Mouse (Mus musculus): ENCODE results near the gene Lect2.

Lect2 gene

GRCm38 (mm10) chr13:56506871-56507496 is 41.3 kb downstream of the Lect2 start:
- DNase-seq (ENCODE audit: low read depth, low spot score): no peak

GRCm38 (mm10) chr13:56501866-56502420 is 46.4 kb downstream of the Lect2 start:
- no peak for DNase-seq (ENCODE audit: low read depth, low spot score)

- no peak for DNase-seq (ENCODE audit: low read depth, low spot score)
Observed at GRCm38 (mm10) chr13:56500636-56501035, 47.7 kb downstream of the Lect2 start.

GRCm38 (mm10) chr13:56500132-56500531 is 48.2 kb downstream of the Lect2 start:
- DNase-seq (ENCODE audit: low read depth, low spot score): no peak

GRCm38 (mm10) chr13:56494440-56494839 is 53.9 kb downstream of the Lect2 start:
- no peak for DNase-seq (ENCODE audit: low read depth, low spot score)

Measured in brain, embryonic 18.5 days (tissue).